Mouse (Mus musculus) liver, embryonic 13.5 days (tissue): ENCODE measurements around the gene Tmem201. TPM values are rescaled to one million over a fixed set of nuclear protein-coding genes. Genes with fewer than 3 reads are reported as not detected.
"Not testable (repeated sequence)": the region's sequence is repeated elsewhere in the genome, so short reads cannot be mapped to it uniquely, and the experiment has no call there.

Experiments
- ATAC-seq: fragments of 200-750 bp; cut with Nextera tagmentation; 2 replicates; pipeline ENCODE4 v1.8.0; 2017; ENCODE audit warnings: low read depth, mild to moderate bottlenecking, moderate number of reproducible peaks, moderate library complexity
- DNase-seq: peaks from one replicate; pipeline ENCODE4 v3.0.0; 2022
- H3K27ac ChIP-seq: fragments of 300-500 bp; sonication (generic); 2 replicates; pipeline ENCODE4 v1.5.1; 2015; ENCODE audit warnings: moderate library complexity, mild to moderate bottlenecking, inconsistent platforms
- H3K27me3 ChIP-seq: fragments of 300-500 bp; sonication (generic); 2 replicates; pipeline ENCODE4 v1.6.1; 2015; ENCODE audit warnings: mild to moderate bottlenecking, inconsistent platforms
- H3K36me3 ChIP-seq: fragments of 300-500 bp; sonication (generic); 2 replicates; pipeline ENCODE4 v1.6.1; 2015; ENCODE audit warnings: mild to moderate bottlenecking, inconsistent platforms
- H3K4me1 ChIP-seq: fragments of 300-500 bp; sonication (generic); replicated peaks from 2 replicates; pipeline ENCODE4 v1.6.1; 2015; ENCODE audit warnings: inconsistent platforms
- H3K4me2 ChIP-seq: fragments of 300-500 bp; sonication (generic); 2 replicates; pipeline ENCODE4 v1.6.1; 2015; ENCODE audit warnings: inconsistent platforms, mild to moderate bottlenecking, moderate library complexity
- H3K4me3 ChIP-seq: fragments of 300-500 bp; sonication (generic); replicated peaks from 2 replicates; pipeline ENCODE4 v1.5.1; 2015; ENCODE audit warnings: mild to moderate bottlenecking, inconsistent platforms
- H3K9ac ChIP-seq: fragments of 300-500 bp; sonication (generic); 2 replicates; pipeline ENCODE4 v1.6.1; 2015; ENCODE audit warnings: mild to moderate bottlenecking, inconsistent platforms
- H3K9me3 ChIP-seq: fragments of 300-500 bp; sonication (generic); replicated peaks from 2 replicates; pipeline ENCODE4 v1.6.1; 2016; ENCODE audit warnings: inconsistent platforms
- WGBS: fragments of 180-500 bp; shearing (Covaris S2); methylation state at CpG from one replicate; pipeline ENCODE4 v1.1.7; 2015; ENCODE audit not compliant: insufficient replicate concordance; 5-methylcytosine and 5-hydroxymethylcytosine counted together
- polyA plus RNA-seq: library from polyadenylated mRNA; unstranded; fragments of >200 nt; fragmentation: Nextera tagmentation; extraction: Ambion mirVana; gene quantifications from 2 replicates; pipeline ENCODE4 v1.2.1, GENCODE M21; 2015

Gene Tmem201
- polyA plus RNA-seq, 1 experiment from 2014 or later, result 6.9 TPM

DNA sequence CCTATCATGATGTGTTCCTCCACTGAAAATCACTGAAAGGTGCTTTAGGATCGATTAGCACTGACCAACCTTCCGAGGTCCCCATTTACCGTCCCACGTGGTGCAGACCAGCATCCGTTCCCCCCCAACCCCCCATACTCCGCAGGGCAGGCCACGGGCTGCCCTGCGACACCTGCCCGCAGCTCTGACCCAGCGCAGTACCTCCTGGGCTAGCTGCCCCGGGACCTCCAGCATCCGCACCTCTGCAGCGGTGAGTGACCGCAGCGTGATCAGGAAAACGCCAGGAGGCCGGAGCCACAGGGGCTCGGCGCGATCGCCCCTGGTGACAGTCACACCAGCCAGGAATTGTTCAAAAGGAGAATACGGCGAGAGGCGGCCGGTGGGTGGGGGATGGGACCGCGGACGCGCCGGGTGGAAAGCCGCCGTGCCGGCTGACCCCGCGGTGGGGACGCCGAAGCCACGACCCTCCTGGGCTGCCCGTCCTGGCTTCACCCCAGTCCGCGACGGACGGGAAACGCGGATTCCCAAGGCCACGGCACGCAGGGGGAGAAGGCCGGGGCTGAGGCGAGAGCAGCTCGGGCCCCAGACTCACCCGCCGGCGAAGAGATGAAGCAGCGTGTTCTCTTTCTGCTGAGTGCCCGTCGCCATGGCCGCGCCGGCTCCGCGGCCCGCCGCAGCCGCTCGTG, 35.7 kb upstream of the Tmem201 start:
- WGBS, result under 1% methylated on average over 65 of the region's 65 CpGs
- Histone ChIP-seq H3K4me3 (peak overlapping the region; percentile 69), H3K27ac (peak overlapping the region; percentile 63), H3K36me3 (no peaks in the 10 kb centered on the region), H3K9me3 (no peaks in the 10 kb centered on the region), H3K4me2 (peak overlapping the region; percentile 97), H3K27me3 (peaks cover 19% of the 10 kb centered on the region), H3K9ac (peak overlapping the region; percentile 84), H3K4me1 (peaks cover 29% of the 10 kb centered on the region)
- ATAC-seq (peak; percentile 11), DNase-seq (peak; percentile 11)

DNA sequence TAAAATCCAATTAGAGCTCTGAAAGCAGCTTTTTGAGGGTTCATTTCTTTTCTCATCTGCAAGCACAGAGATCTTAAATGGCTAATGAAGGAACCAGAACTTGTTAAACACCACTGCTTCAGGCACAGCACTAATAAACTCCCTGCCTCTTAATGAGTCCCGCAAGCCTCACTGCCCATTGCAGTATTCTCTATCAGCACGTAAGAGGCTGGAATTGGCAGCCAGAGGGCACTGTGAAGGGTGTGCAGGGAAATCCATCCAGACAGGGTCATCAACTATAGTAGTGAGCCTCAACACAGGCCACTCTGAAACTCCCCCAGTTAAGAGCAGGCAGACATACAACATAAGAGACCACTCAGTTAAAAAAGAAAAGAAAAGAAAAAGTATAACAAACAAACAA, 34.5 kb upstream of the Tmem201 start:
- Histone ChIP-seq H3K27me3 (peaks cover 19% of the 10 kb centered on the region), H3K36me3 (no peaks in the 10 kb centered on the region), H3K4me3 (peak overlapping the region; percentile 69; the same call in 1 of the 2 replicates), H3K4me2 (peak overlapping the region; percentile 97), H3K4me1 (peaks cover 28% of the 10 kb centered on the region), H3K9ac (no peak overlapping the region), H3K9me3 (no peaks in the 10 kb centered on the region), H3K27ac (no peak overlapping the region)
- WGBS, result 43% methylated on average over 2 of the region's 2 CpGs
- ATAC-seq (no peak), DNase-seq (no peak)

DNA sequence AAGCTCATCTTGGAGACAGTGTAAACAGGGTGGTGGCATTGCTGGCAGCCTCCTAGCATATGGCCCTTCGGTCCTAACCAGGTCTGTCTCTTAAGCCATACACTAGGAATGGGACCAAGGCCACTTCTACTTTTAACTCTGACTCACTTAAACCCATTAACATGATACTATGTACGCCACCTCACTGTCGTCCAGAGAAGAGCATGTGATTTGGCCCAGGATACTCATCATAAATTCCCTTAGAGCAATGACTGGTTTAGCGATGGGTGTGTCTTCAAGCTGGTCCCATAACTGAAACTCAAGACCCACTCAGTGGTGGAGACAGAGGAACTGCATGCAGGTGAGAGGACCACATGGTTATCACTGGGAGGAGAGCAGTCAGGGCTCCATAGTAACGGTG, 27.4 kb upstream of the Tmem201 start:
- no peaks in the 10 kb centered on the region for H3K9me3 ChIP-seq
- no peaks in the 10 kb centered on the region for H3K4me1 ChIP-seq
- DNase-seq (no peak), ATAC-seq (no peak)
- no peak overlapping the region for H3K4me2 ChIP-seq
- WGBS, result 69% methylated on average over 5 of the region's 5 CpGs
- H3K36me3 ChIP-seq, result peaks cover 4% of the 10 kb centered on the region; the same call in 1 of the 2 replicates
- H3K4me3 ChIP-seq, result no peak overlapping the region
- H3K27ac ChIP-seq, result no peak overlapping the region
- H3K27me3 ChIP-seq, result no peaks in the 10 kb centered on the region
- no peak overlapping the region for H3K9ac ChIP-seq

DNA sequence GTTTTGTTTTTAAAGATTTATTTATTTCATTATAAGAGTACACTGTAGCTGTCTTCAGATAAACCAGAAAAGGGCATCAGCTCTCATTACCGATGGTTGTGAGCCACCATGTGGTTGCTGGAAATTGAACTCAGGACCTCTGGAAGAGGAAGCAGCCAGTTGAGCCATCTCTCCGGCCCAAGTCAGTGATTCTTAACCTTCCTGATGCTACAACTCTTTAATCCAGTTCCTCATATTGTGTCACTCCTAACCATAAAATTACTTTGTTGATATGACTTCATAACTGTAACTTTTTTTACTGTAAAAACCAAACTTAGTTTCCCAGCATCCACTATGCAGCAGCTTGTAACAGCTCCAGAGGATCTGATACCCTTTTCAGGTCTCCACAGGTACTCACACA, 25.5 kb upstream of the Tmem201 start:
- DNase-seq, result no peak
- 52% methylated on average over 2 of the region's 2 CpGs for WGBS
- Histone ChIP-seq H3K27ac (no peak overlapping the region), H3K9me3 (no peaks in the 10 kb centered on the region), H3K4me3 (no peak overlapping the region), H3K27me3 (no peaks in the 10 kb centered on the region), H3K4me2 (no peak overlapping the region), H3K36me3 (peaks cover 4% of the 10 kb centered on the region), H3K9ac (no peak overlapping the region), H3K4me1 (no peaks in the 10 kb centered on the region)
- no peak for ATAC-seq

DNA sequence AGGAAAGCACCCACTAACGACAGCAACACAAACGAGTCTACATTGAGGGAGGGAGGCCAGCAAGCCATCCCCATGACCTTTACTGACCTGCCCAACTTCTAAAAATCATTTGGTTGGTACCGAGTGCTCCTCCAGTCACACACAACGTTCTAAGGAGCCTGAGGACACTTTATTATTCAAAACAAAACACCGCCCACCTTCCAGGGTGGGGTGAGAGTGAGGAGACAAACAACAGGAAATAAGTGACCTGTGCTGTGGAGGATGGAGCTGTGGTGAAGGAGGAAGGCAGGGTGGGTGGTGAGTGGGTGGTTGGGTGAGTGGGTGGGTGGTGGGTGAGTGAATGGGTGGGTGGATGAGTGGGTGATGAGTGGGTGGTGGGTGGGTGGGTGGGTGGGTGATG, 21.7 kb upstream of the Tmem201 start:
- Histone ChIP-seq H3K4me1 (no peaks in the 10 kb centered on the region), H3K36me3 (peaks cover 10% of the 10 kb centered on the region), H3K4me2 (no peak overlapping the region), H3K27ac (no peak overlapping the region), H3K9me3 (no peaks in the 10 kb centered on the region), H3K27me3 (no peaks in the 10 kb centered on the region), H3K4me3 (no peak overlapping the region), H3K9ac (no peak overlapping the region)
- DNase-seq, result no peak
- WGBS, result 56% methylated on average over 5 of the region's 5 CpGs
- no peak for ATAC-seq

DNA sequence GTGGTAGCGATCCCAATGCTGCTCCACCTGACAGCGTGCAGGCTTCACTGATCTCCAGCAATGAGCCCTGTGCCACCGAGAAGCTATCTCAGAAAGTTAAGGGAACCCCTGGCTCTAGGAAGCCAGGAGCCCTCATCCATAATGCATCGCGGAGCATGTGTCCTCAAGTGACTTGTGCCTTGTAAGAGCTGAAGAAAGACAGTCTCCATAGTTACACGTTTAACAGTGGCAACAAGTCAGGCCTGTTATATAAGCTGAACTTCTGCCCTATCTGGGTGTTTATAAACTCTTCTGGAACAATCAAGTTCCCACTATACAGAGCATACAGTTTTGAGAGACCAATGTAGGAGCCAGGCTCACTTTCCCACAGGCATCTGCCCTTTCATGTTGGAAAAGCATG, 20.6 kb upstream of the Tmem201 start:
- Histone ChIP-seq H3K4me2 (no peak overlapping the region), H3K9ac (no peak overlapping the region), H3K9me3 (no peaks in the 10 kb centered on the region), H3K27me3 (no peaks in the 10 kb centered on the region), H3K36me3 (peaks cover 10% of the 10 kb centered on the region), H3K4me3 (no peak overlapping the region), H3K27ac (no peak overlapping the region), H3K4me1 (no peaks in the 10 kb centered on the region)
- no peak for DNase-seq
- 76% methylated on average over 6 of the region's 6 CpGs for WGBS
- ATAC-seq, result no peak

DNA sequence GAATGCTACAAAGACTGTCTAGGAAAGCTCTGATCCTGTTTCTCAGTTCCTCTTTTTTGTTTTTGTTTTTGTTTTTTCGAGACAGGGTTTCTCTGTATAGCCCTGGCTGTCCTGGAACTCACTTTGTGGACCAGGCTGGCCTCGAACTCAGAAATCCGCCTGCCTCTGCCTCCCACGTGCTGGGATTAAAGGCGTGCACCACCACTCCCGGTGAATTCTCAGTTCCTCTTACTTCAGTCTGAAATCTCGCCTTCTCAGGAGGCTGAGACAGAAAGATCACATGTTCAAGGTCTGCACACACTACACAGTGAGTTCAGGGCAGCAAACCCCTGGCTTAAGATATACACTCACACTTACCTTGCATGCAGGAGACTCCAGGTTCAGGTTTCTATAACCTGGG, 18.7 kb upstream of the Tmem201 start:
- not testable (repeated sequence) for H3K4me1 ChIP-seq, H3K27ac ChIP-seq, H3K4me3 ChIP-seq, DNase-seq, H3K9me3 ChIP-seq, H3K9ac ChIP-seq, ATAC-seq, H3K27me3 ChIP-seq, H3K4me2 ChIP-seq
- WGBS, result 72% methylated on average over 7 of the region's 7 CpGs
- peaks cover 12% of the 10 kb centered on the region; the same call in 1 of the 2 replicates for H3K36me3 ChIP-seq

DNA sequence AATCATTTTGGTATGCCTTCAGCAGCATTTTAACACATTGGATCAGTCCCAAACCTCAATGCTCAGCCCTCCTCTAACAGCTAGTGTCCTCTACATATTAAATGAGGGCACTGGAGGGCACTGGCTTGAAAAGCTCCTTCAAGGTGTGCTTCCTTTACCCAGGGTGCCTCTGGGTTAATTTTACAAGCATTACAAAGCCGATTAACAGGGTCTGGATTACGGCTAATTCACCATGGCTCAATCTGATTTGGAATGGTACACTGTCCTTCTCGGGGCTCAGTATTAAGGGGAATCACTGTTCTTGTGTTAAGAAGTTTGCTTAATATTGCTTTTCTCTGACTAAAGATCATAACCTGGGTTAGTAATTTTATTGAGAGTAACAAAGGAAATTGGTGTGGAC, 15.0 kb upstream of the Tmem201 start:
- no peaks in the 10 kb centered on the region for H3K4me1 ChIP-seq
- DNase-seq, result no peak
- no peaks in the 10 kb centered on the region for H3K9me3 ChIP-seq
- peaks cover 20% of the 10 kb centered on the region for H3K36me3 ChIP-seq
- H3K27me3 ChIP-seq, result no peaks in the 10 kb centered on the region
- no peak overlapping the region for H3K4me3 ChIP-seq
- H3K9ac ChIP-seq, result no peak overlapping the region
- 74% methylated on average over 3 of the region's 3 CpGs for WGBS
- H3K4me2 ChIP-seq, result no peak overlapping the region
- no peak for ATAC-seq
- no peak overlapping the region for H3K27ac ChIP-seq

DNA sequence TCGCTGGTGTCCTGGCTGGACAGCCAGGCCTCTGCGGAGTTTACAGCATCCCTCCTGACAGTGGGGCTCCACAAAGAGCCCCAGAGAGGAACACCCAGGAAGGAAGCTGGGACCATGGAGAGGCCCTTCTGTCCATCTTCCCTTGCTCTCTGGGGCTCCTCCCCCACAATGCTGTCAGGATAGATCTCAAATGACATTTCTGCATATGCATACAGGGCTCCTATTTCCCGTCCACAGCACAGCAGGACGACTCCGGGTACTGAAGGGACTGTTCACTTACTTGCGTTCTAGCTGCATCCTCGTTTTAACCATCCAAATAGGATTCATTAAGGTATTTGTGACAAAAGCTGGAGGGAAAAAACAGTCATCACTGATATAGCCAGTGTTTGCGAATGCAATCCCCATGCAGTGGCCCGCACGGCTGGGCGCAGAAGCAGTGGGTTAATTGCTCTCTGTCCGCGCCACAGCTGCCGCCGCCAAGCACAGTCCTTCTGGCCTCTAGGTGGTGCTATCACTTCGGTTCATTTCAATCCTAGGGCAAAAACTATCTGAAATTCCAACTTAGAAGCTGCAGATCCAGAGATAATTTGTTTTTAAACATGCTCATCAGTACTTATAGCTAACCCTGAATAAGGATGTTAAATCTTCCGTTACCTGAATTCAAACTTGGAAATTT, 14.4 kb upstream of the Tmem201 start:
- H3K27ac ChIP-seq, result no peak overlapping the region
- H3K4me1 ChIP-seq, result no peaks in the 10 kb centered on the region
- H3K4me2 ChIP-seq, result no peak overlapping the region
- ATAC-seq (no peak), DNase-seq (no peak)
- no peaks in the 10 kb centered on the region for H3K9me3 ChIP-seq
- peaks cover 20% of the 10 kb centered on the region for H3K36me3 ChIP-seq
- 49% methylated on average over 17 of the region's 17 CpGs for WGBS
- H3K27me3 ChIP-seq, result no peaks in the 10 kb centered on the region
- no peak overlapping the region for H3K9ac ChIP-seq
- H3K4me3 ChIP-seq, result no peak overlapping the region

DNA sequence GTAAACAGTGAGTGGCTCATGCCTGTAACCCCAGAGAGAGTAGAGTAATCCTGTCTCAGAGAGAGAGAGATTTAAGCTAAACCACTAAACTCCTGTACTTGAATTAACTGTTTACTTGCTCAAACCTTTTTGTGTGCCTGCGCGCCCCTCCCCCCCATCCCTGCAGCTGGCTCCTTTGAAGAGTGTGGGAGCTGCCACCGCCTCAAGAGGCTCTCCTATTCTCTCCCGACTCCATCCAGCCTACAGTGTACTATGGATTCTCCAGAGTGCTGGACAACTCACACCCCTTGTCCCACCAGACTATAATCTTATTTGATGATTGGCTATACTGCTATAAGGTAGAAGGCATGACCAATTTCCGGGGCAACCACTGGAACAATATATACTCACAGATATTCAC, 12.8 kb upstream of the Tmem201 start:
- no peak for ATAC-seq
- Histone ChIP-seq H3K4me3 (no peak overlapping the region), H3K36me3 (peaks cover 18% of the 10 kb centered on the region), H3K9ac (no peak overlapping the region), H3K27ac (no peak overlapping the region), H3K4me2 (no peak overlapping the region), H3K9me3 (no peaks in the 10 kb centered on the region), H3K27me3 (no peaks in the 10 kb centered on the region), H3K4me1 (peaks cover 4% of the 10 kb centered on the region; the same call in 1 of the 2 replicates)
- DNase-seq, result no peak
- 80% methylated on average over 5 of the region's 5 CpGs for WGBS

DNA sequence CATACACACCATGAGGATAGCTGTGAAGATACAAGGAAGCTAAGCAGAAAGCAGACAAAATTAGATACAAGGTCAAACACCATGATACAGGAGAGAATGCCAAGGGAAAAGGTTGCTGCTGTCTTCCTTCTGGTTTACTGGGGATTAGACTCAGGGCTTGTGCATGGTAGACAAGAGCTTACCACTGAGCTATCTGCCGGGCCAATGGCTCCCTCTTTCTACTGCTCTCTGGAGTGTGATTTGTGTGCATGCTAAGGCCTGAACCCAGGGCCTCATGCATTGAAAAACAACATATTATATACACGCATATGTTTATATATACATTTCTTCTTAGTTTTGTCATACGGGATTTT, 11.8 kb upstream of the Tmem201 start:
- H3K4me3 ChIP-seq, H3K9me3 ChIP-seq, ATAC-seq, H3K27me3 ChIP-seq, DNase-seq, H3K4me2 ChIP-seq, H3K9ac ChIP-seq, H3K27ac ChIP-seq, H3K4me1 ChIP-seq: not testable (repeated sequence)
- 80% methylated on average over 3 of the region's 3 CpGs for WGBS
- peaks cover 23% of the 10 kb centered on the region for H3K36me3 ChIP-seq
